Mouse (Mus musculus) MEL (cell line): Measurements from ENCODE around the gene Slc25a28.

ENCODE experiments used
- CHD2 ChIP-seq: IDR thresholded peaks from 2 replicates; pipeline ENCODE4 v1.6.1; 2011; ENCODE audit warnings: low read length, improper control_type of control experiment
- CTCF ChIP-seq, 3 experiments: IDR thresholded peaks in 2 of 3; conservative IDR thresholded peaks in 1 of 3; 2 replicates each; pipeline ENCODE4 v1.5.1; 2011 to 2012; ENCODE audit warnings: low read length in 3 of 3, low read depth in 2 of 3, mild to moderate bottlenecking in 2 of 3, improper control_type of control experiment in 1 of 3, inconsistent platforms in 1 of 3, mixed read lengths in 1 of 3, moderate library complexity in 1 of 3; ENCODE audit not compliant: control insufficient read depth in 1 of 3, insufficient read depth in 1 of 3, poor library complexity in 1 of 3, severe bottlenecking in 1 of 3
- EP300 ChIP-seq, 2 experiments: IDR thresholded peaks; 2 replicates each; pipeline ENCODE4 v1.6.1; 2011; ENCODE audit warnings: improper control_type of control experiment in 2 of 2, low read length in 2 of 2, low read depth in 1 of 2, mild to moderate bottlenecking in 1 of 2
- ETS1 ChIP-seq: IDR thresholded peaks from 2 replicates; pipeline ENCODE4 v1.6.1; 2012; ENCODE audit warnings: low read depth, mild to moderate bottlenecking, inconsistent platforms, low read length, improper control_type of control experiment, moderate library complexity
- NELFE ChIP-seq: IDR thresholded peaks from 2 replicates; pipeline ENCODE4 v1.6.1; 2011; ENCODE audit warnings: low read depth, low read length, improper control_type of control experiment
- POLR2AphosphoS2 ChIP-seq: IDR thresholded peaks from 2 replicates; pipeline ENCODE4 v1.6.1; 2011; ENCODE audit warnings: low read length, improper control_type of control experiment
- POLR2AphosphoS5 ChIP-seq: IDR thresholded peaks from 2 replicates; pipeline ENCODE4 v1.6.1; 2012; ENCODE audit warnings: low read depth, borderline replicate concordance, mild to moderate bottlenecking, inconsistent platforms, low read length, moderate library complexity, mixed read lengths

DNA sequence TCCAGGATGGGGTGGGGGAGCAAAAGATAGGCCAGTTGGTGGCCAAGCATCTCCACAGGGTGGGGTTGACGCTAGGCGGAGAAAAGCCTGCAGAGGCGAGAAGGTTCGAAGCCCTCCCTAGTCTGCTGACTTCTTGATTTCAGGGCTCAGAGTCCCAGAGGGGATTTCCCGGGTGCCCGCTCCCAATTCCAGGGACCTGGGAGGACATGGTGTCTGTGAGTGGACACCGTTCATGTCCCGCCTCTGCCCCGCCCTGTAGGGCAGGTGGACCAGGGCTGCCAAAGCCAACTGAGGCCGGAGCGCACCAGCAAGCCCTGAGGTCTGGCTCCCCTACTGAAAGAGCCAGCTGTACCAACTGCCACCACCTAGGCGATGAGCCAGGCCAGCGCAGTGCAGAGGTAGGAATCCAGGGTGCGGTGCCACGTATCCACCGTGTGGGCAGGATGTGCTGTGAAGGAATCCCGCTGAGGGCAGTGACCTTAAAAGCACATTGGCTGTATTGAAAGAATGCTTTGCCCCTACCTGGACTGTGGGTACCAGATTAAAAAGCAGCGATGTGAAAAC is 54.7 kb downstream of the Slc25a28 start:
- TF ChIP-seq NELFE, result no peak
- no peak for TF ChIP-seq CTCF (IDR thresholded peaks at IDR 0.05 in 2 of 3, conservative IDR thresholded peaks at IDR 0.05 in 1 of 3; ENCODE audit: control insufficient read depth in 1 of 3, insufficient read depth in 1 of 3, low read depth in 2 of 3, low read length in 3 of 3, poor library complexity in 1 of 3, severe bottlenecking in 1 of 3)
- no peak for TF ChIP-seq POLR2AphosphoS5
- TF ChIP-seq EP300 (IDR thresholded peaks at IDR 0.05; ENCODE audit: low read depth in 1 of 2, low read length in 2 of 2), result no peak
- TF ChIP-seq CHD2, result no peak
- TF ChIP-seq POLR2AphosphoS2, result no peak
- no peak for TF ChIP-seq ETS1
